Mouse (Mus musculus) frontal cortex, postnatal 36 days (tissue): ENCODE data around the gene Slc4a3.

Experiments
- DNase-seq, 2 experiments: peaks; one replicate each; pipeline ENCODE4 v3.0.0; 2022; ENCODE audit warnings: low spot score in 2 of 2

Slc4a3 gene

GRCm38 (mm10) chr1:75545965-75546956 is at the start of gene Slc4a3:
TSS of gene Slc4a3 (plus strand) at chr1:75546266.
- peak; percentile 61 to 65 for DNase-seq

- DNase-seq: no peak
Measured at GRCm38 (mm10) chr1:75498897-75499296, 47.2 kb upstream of the Slc4a3 start.

DNA sequence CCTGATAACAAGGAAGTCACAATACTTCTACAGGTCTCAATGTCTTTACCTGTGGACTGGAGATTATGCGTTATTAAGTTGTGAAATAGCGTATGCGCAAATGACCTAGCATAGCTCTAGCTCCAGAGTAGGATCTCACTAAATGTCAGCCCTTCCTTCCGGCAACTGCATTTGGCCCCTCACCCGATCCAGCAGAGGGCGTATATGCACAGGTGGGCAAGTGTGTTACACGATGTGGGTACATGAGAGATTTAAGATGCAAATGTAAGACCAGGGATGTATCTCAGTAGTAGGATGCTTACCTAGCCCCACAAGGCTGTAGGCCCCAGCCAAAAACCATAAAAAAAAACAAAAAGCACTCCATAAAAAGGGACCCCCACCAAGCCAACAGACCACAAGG is 46.6 kb upstream of the Slc4a3 start:
- no peak for DNase-seq

GRCm38 (mm10) chr1:75501905-75502304 is 44.2 kb upstream of the Slc4a3 start:
- no peak for DNase-seq

DNA sequence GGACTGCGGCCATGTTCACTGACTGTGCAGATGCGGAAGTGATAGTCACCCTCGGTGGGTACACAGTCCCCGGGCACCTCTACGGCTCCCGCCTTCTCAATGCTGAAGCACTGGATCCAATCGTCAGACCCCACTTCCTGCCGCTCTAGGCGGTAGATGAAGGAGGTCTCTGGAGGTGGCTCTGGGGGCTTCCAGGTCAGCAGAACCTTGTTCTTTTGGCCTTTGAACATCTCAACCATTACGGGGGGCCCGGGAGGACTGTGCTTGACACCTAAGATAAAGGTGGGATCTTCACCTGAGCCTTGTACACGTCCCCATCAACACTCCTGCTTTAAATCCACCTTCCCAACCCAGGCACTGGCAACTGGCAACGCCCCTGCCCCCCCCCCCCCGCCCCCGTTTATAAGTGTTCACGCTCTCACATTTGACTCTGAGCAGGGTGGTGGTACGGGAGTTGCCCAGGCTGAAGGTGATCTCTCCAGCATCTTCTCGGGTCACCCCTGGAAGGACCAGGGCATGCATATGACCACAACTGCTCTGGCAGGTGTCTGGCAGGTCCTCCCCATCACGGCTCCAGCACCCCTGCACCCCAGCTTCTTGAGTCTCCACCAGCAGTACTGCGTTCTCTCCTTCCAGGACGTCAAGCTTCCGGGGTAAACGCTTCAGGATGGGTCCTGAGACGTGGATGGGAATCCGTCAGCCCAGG is 43.0 kb upstream of the Slc4a3 start:
- DNase-seq: no peak

DNA sequence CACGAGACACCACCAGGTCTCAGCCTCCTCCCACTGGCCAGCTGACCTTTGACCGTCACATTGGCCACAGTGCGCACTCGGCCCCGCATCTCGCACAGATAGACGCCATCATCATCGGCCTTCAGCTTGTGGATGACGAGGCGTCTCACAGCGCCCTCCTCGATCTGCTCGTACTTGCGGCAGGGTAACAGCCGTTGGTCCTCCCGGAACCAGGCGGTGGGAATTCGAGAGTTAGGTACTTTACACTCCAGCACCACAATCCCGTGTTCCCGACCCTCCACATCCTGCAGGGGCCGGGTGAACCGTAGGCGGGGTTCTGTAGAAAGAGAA is 42.5 kb upstream of the Slc4a3 start:
- no peak for DNase-seq

DNA sequence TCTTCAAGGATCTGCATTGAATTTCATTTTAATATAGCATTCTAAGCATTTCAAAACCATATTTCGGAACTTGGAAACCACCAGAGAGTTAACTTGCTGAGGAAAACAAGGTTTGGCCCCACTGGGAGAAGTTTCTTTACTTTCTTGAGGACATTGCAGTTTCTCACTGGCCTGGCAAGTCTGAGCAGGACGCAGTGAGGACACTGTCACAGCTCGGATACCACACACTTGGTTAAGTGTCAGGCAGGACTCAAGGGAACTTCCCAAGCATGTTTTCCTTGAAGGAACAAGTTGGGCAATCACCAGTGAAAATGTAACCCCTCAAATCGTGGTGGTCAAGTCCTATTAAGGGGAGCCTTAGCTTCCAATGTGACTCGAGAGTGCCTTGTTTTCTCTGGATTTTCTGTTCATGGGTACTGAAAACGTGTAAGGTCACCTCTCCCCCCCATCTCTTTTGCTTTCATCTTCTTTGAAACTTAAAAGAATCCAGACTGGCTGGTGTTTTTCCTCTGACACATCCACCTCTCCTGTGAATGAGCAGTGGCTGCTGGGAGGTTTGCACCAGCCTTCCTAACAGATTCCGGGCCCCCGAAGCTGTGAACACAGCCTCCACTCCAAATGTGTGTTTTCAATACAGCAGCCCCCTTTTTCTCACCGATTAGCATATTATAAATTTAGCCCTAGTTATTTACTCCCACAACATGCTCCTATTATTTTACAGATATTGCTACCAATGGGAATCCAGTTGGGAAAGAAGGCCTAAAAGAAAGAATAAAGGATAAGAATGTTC is 41.6 kb upstream of the Slc4a3 start:
- DNase-seq: peak; percentile 59 to 61

DNA sequence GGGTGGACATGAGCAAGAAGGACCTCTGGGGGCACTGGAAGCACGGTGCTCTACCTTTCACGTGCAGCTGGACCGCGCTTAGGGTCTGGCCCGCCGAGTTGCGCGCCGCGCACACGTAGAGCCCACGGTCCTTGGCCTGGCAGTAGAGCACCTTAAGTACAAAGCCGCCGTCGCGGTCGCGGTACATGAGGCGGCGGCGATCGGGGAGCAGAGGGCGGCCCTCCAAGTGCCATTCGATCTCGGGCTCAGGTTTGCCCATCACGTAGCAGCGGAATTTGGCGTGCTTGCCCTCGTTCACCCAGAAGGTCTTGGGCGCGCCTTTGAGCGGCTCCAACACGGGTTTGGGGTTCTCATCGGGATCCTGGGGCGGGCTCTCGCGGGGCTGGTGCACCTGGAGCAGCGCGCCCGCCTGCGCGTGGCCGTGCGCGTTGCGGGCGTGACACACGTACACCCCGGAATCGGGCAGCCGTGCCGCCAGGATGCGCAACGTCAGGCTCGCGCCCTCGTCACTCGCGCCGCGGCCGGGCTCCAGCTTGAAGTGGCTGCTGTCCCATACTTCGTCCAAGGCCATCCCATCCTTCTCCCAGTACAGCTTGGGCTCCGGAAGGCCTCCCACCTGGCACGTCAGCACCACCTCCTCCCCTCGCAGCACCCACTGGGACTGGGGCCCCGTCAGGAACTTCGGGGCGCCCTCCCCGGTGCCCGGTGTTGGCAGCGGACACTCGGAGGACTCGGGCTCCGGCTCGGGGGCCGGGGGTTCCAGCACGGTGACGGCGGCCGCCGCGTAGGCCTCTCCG is 40.7 kb upstream of the Slc4a3 start:
- DNase-seq: peak; percentile 84

- DNase-seq: peak; percentile 38 to 41
Measured at GRCm38 (mm10) chr1:75505956-75506831, 39.9 kb upstream of the Slc4a3 start, which contains the start of gene Obsl1. TSS of gene Obsl1 (minus strand) at chr1:75506452.

DNA sequence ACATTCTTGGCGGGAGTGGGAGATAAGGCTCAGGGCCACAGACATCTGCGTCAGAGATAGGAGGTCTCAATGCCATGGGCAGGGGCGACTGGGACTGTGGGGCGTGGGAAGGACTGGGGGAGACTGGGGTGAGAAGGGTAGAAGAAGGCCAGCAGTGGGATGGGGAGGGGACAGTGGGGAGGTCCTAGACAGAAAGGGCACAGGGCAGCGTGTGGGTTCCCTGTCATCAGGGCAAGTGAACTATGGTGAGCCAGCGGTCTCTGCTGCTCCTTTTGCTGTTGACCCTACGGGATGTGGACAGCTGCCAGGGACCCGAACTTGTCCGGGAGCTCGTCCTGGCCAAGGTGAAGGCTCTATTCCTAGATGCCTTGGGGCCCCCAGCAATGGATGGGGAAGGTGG is 39.1 kb upstream of the Slc4a3 start, which contains the start of gene Inha:
Gene Inha (plus strand): TSS at position 72 of the 400 bp plus-strand sequence.
- DNase-seq: no peak

DNA sequence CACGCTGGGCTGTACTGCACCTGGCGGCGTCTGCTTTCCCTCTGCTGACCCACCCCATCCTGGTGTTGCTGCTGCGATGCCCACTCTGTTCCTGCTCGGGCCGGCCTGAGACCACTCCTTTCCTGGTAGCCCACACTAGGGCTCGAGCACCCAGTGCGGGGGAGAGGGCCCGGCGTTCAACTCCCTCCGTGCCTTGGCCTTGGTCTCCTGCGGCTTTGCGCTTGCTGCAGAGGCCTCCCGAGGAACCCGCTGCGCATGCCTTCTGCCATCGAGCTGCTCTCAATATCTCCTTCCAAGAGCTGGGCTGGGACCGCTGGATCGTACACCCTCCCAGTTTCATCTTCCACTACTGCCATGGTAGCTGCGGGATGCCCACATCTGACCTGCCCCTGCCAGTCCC is 36.5 kb upstream of the Slc4a3 start:
- DNase-seq: no peak

- no peak for DNase-seq
Measured at GRCm38 (mm10) chr1:75510154-75510553, 35.9 kb upstream of the Slc4a3 start.

DNA sequence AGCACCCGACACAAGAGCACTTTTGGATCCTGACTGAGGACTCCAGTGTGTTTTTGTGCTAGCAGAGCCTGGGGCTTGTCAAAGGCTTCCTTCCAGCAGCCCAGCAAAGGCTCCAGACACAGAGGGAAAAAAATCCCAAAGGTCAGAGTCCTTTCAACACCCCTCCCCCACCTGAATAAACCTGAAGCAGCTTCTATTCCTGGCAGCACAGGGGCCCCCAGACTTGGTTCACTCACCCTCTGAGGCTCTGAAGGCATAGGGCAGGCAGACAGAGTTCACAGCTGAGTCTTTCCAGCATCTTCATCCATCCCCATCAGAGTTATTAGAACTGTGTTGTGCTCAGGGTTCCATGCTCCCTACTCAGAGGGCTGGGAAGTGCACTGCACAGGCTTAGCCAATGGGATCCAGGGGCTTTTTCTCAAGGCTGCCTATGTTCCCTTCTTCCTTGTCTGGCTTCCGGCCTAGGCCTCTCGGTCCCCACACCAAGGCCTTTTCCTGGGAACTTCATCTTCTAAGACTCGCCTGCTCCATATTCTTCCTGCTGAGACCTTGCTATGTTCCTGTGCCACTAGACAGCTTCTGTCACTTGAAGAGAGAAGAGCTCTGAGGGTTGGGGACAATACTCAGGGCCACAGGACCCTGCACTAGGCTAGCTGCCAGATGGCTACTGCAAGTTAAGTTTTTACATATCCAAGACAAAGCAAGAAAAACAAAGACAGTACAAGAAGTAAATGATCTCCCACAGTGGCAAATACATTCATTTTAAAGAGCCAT is 34.4 kb upstream of the Slc4a3 start:
- DNase-seq: no peak

DNA sequence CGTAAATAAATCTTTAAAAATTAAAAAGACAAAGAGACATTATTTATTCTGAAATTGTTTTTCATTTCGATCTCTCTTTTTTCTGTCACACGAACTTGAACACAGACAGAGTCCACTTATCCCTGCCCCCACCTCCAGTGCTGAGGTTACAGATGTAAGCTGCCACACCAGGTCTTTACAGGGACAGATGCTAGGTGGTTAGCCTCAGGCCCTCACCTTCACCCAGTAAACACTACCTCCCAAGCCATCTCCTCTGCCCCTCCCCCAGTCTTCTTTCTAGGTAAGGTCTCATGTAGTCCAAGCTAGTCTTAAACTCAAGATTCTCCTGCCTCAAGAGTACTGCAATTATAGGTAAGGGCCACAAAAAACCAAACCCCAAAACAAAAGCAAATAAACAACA is 33.5 kb upstream of the Slc4a3 start:
- no peak for DNase-seq

GRCm38 (mm10) chr1:75516703-75517380 is 29.2 kb upstream of the Slc4a3 start:
- DNase-seq: no peak

- no peak for DNase-seq
Measured at GRCm38 (mm10) chr1:75517984-75518383, 28.1 kb upstream of the Slc4a3 start.

DNA sequence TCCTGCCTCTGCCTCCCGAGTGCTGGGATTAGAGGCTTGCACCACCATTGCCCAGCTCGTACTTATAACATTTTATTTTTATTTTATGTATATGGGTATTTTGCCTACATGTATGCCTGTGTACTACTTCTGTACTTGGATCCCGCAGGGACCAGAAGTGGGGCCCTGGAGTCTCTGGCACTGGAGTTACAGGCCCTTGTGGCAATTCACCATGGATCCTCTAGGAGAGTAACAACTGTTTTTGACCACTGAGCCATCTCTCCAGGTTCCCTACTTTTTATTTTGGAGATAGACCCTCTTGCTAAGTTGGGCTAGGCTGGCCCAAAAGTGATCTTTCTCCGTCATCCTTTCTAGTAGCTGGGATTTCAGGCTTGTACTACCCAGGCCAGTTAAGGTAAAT is 27.6 kb upstream of the Slc4a3 start:
- DNase-seq: no peak

DNA sequence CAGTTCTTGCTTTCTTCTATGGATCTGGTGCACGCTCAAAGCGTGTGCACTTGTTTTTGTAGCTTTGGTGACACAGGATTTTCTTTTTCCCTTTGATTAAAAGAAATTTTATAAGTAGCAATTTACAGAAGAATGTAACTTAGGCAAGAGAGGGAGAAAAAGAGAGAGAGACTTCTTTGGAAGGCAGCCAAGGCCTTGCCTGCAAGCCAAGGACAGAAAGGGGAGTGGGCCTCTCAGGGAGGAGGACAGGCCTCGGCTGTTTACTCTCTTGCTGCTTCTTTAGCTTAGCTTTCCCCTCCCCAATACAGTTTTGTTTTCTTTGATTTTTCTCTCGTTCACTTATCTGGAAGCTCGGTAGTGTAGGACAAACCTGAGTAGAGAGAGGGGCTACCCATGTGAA is 26.5 kb upstream of the Slc4a3 start:
- no peak for DNase-seq
